ENCODE assay signal across 9 mouse cellular contexts in genomic region chr5:64704144-64704543, GRCm38 (mm10).
A peak's percentile ranks its signal among the peaks of the same experiment; 100 is the strongest.
DNase-seq lines count a peak whose midpoint lies in the region; ATAC-seq lines count a peak whose summit lies in the region.
"Had no signal": no experiment of that assay in that cellular context is flagged by ENCODE, and none has a peak within 500 bp of the region (broad histone marks: within the 10 kb centered on the region; RNA-seq: fewer than 3 reads in every experiment).

No protein-coding gene starts in this region.

- no peaks in the 10 kb centered on the region for H3K27me3 ChIP-seq in forebrain, embryonic 11.5 days (ENCODE audit: control insufficient read depth, insufficient read depth, low read length)
- H3K27me3 ChIP-seq in forebrain, embryonic 13.5 days = no peaks in the 10 kb centered on the region
- H3K27me3 ChIP-seq in stomach, embryonic 14.5 days (ENCODE audit: control insufficient read depth, insufficient read depth, low read length) = no peaks in the 10 kb centered on the region

- no peak overlapping the region for H3K27ac ChIP-seq in forebrain, embryonic 11.5 days (ENCODE audit: low read depth, low read length)
- no peak overlapping the region for H3K27ac ChIP-seq in forebrain, embryonic 13.5 days
- H3K27ac ChIP-seq in stomach, embryonic 14.5 days (ENCODE audit: low read length) = 0 out of 2 replicates have a peak overlapping the region, but pooled peaks have one; percentile 17

- no peak overlapping the region for H3K9ac ChIP-seq in forebrain, embryonic 11.5 days (ENCODE audit: low read length)
- no peak overlapping the region for H3K9ac ChIP-seq in forebrain, embryonic 13.5 days
- H3K9ac ChIP-seq in stomach, embryonic 14.5 days (replicated peaks; ENCODE audit: low read depth, low read length) = no peak overlapping the region

- H3K4me2 ChIP-seq in forebrain, embryonic 11.5 days (ENCODE audit: low read depth, low read length, severe bottlenecking) = no peak overlapping the region
- H3K4me2 ChIP-seq in forebrain, embryonic 13.5 days = no peak overlapping the region
- H3K4me2 ChIP-seq in stomach, embryonic 14.5 days (replicated peaks; ENCODE audit: low read depth, low read length) = no peak overlapping the region

- no peak overlapping the region for H3K4me3 ChIP-seq in forebrain, embryonic 11.5 days (ENCODE audit: low read depth, low read length)
- no peak overlapping the region for H3K4me3 ChIP-seq in forebrain, embryonic 13.5 days
- H3K4me3 ChIP-seq in stomach, embryonic 14.5 days (ENCODE audit: low read depth, low read length) = no peak overlapping the region
- H3K4me3 ChIP-seq: megakaryocyte, embryonic 14.5 days had no signal

- peaks cover 3% of the 10 kb centered on the region; the same call in 1 of the 2 replicates for H3K4me1 ChIP-seq in forebrain, embryonic 11.5 days (replicated peaks; ENCODE audit: control insufficient read depth, insufficient read depth, low read length)
- peaks cover 32% of the 10 kb centered on the region for H3K4me1 ChIP-seq in forebrain, embryonic 13.5 days
- H3K4me1 ChIP-seq in stomach, embryonic 14.5 days (ENCODE audit: control insufficient read depth, insufficient read depth, low read length) = peaks cover 25% of the 10 kb centered on the region

- H3K9me3 ChIP-seq in forebrain, embryonic 11.5 days (ENCODE audit: control insufficient read depth, low read length) = no peaks in the 10 kb centered on the region
- no peaks in the 10 kb centered on the region for H3K9me3 ChIP-seq in forebrain, embryonic 13.5 days (replicated peaks)
- no peaks in the 10 kb centered on the region for H3K9me3 ChIP-seq in stomach, embryonic 14.5 days (ENCODE audit: control insufficient read depth, low read depth, low read length)
- H3K9me3 ChIP-seq: megakaryocyte, embryonic 14.5 days had no signal

- intact Hi-C loops in left cerebral cortex, postnatal 25 days (cut with DNase I) = loop anchor here (5.0 kb wide), 1 partner anchor 197 kb away; no protein-coding TSS in a partner anchor

- 83% methylated on average over 7 of the region's 7 CpGs for WGBS in forebrain, embryonic 11.5 days
- WGBS in forebrain, embryonic 13.5 days = 69% methylated on average over 7 of the region's 7 CpGs
- 33% methylated on average over 7 of the region's 7 CpGs for WGBS in stomach, embryonic 14.5 days

- no peaks in the 10 kb centered on the region for H3K36me3 ChIP-seq in forebrain, embryonic 11.5 days (ENCODE audit: control insufficient read depth, insufficient read depth, low read length)
- no peaks in the 10 kb centered on the region for H3K36me3 ChIP-seq in forebrain, embryonic 13.5 days (ENCODE audit: poor library complexity, severe bottlenecking)
- no peaks in the 10 kb centered on the region for H3K36me3 ChIP-seq in stomach, embryonic 14.5 days (ENCODE audit: control insufficient read depth, insufficient read depth, low read length)

- ATAC-seq in forebrain, embryonic 11.5 days (replicated peaks; ENCODE audit: low FRiP score) = no peak
- ATAC-seq in forebrain, embryonic 13.5 days = no peak
- no peak for ATAC-seq in stomach, embryonic 14.5 days (ENCODE audit: insufficient number of reproducible peaks, insufficient read depth, low FRiP score, low read depth)

- DNase-seq in forebrain, embryonic 11.5 days (ENCODE audit: low spot score) = peak; percentile 42
- DNase-seq in 3T3-L1 (ENCODE audit: low read depth, low spot score) = peak; percentile 68
- DNase-seq in cerebellum, postnatal 10 days = peak; percentile 93 to 95
- peak; percentile 68 for DNase-seq in heart, postnatal 4 days
- peak; percentile 26 to 43 for DNase-seq in left cerebral cortex, postnatal 25 days (ENCODE audit: low spot score in 2 of 2)
- no peak for DNase-seq in spleen, postnatal 36 days (ENCODE audit: low spot score in 2 of 2)

Comparison
In these comparisons a context has a peak if more than half of its experiments do, and no peak if none do; other contexts are left out.
1. DNase-seq: peak in forebrain, embryonic 11.5 days (single experiment), 3T3-L1 (single experiment), cerebellum, postnatal 10 days (2 of 2), heart, postnatal 4 days (single experiment) and left cerebral cortex, postnatal 25 days (2 of 2); none in spleen, postnatal 36 days (0 of 2).